Mouse (Mus musculus): ENCODE results near the gene Spi1.
"Not testable (repeated sequence)": the region's sequence is repeated elsewhere in the genome, so short reads cannot be mapped to it uniquely, and the experiment has no call there.

The Spi1 gene

GRCm38 (mm10) chr2:91090827-91091226, 8.6 kb downstream of the Spi1 start:
- DNase-seq (ENCODE audit: low read depth, low spot score), result no peak

GRCm38 (mm10) chr2:91096524-91096923, 14.3 kb downstream of the Spi1 start:
- DNase-seq (ENCODE audit: low read depth, low spot score), result no peak

GRCm38 (mm10) chr2:91097015-91097414, 14.8 kb downstream of the Spi1 start:
- no peak for DNase-seq (ENCODE audit: low read depth, low spot score)

DNA sequence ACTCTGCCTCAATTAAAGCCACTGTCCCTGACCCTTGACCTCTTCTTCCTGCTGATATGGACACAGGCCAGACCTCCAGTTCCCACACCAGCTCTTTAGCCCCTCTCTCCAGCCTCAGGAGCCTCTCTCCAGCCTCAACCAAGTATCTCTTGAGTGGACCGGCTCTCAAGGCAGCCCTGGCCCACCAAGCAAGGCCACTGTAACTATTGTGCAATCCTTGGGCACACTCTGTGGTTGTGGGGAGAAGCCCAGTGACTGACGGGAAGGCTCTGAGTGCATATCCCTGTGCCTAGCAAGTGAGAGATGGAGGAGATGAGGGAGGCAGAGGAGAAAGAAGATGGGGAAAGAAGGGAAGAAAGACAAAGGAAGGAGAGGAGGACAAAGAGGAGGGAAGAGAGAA, 16.0 kb downstream of the Spi1 start:
- DNase-seq (ENCODE audit: low read depth, low spot score), result no peak

- DNase-seq (ENCODE audit: low read depth, low spot score), result peak; percentile 91
Observed at GRCm38 (mm10) chr2:91101124-91101740, 19.0 kb downstream of the Spi1 start.

DNA sequence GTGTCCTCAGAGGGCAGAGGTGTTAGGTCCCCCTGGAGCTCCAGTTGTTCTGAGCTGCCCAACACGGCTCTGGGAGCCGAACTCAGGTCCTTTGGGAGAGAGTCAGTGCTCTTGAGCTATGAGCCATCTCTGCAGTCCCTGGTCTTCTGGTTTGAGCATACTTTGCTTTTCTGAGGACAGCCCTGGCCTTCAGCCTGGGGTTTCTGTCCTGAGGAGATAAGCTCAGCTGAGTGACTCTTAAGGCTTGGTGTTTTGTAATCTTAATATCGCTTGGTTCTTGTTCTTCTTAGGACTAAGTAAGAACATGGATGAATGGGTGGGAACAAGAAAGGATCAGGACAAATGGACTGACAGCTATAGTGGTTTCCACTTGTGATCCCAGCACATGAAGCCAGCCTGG, 26.0 kb downstream of the Spi1 start:
- DNase-seq (ENCODE audit: low read depth, low spot score), result no peak

GRCm38 (mm10) chr2:91109241-91109640, 27.1 kb downstream of the Spi1 start:
- DNase-seq (ENCODE audit: low read depth, low spot score), result no peak

- DNase-seq (ENCODE audit: low read depth, low spot score), result no peak
Observed at GRCm38 (mm10) chr2:91109807-91110385, 27.7 kb downstream of the Spi1 start.

- DNase-seq (ENCODE audit: low read depth, low spot score), result peak; percentile 87
Observed at GRCm38 (mm10) chr2:91110429-91110828, 28.2 kb downstream of the Spi1 start.

GRCm38 (mm10) chr2:91111832-91112231, 29.6 kb downstream of the Spi1 start:
- DNase-seq (ENCODE audit: low read depth, low spot score), result not testable (repeated sequence)

GRCm38 (mm10) chr2:91112491-91112890, 30.3 kb downstream of the Spi1 start:
- peak; percentile 97 for DNase-seq (ENCODE audit: low read depth, low spot score)

- DNase-seq (ENCODE audit: low read depth, low spot score), result no peak
Observed at GRCm38 (mm10) chr2:91113334-91113733, 31.1 kb downstream of the Spi1 start.

- DNase-seq (ENCODE audit: low read depth, low spot score), result no peak
Observed at GRCm38 (mm10) chr2:91113852-91114251, 31.7 kb downstream of the Spi1 start.

DNA sequence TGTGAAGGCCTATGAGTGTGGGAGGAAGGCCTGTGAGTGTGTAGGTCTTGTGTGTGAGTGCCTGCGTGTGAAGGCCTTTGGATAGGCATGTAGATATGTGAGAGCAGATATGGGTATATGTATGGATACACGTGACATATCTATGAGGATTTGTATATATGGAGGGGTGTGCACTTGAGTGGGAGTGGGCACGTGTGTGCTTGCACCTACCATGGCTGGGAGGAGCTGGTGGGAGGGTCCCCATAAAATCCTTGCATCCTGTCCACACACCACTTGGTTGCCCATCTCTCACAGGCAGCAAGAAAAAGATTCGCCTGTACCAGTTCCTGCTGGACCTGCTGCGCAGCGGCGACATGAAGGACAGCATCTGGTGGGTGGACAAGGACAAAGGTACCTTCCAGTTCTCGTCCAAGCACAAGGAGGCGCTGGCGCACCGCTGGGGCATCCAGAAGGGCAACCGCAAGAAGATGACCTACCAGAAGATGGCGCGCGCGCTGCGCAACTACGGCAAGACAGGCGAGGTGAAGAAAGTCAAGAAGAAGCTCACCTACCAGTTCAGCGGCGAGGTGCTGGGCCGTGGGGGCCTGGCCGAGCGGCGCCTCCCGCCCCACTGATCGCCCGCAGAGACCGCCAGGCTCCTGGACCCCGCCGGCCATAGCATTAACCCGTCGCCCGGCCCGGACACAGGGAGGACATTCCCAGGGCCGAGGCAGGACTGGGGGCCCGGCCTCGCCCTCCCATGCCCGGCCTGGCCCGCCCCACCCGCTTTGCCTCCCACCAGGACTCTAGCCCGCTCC, 32.8 kb downstream of the Spi1 start:
- peak; percentile 96 for DNase-seq (ENCODE audit: low read depth, low spot score)

DNA sequence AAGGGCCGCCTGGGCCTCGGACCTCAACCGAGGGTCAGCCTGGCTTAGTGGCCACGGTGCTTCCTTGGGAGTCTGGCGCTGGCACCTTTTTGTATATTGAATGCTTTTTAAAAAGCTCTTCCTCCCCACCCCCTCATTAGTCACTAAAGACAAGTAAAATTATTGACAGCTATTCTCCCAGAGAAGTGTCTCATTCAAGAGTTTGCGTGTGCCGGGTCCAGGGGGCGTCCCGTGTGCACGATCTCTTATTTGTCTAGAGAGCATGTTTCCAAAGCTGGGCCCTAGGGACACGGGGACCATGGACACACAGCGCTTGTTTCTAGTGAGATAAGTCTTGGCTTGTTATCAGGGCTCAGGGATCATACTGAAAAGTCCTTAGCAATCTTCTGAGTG, 33.4 kb downstream of the Spi1 start:
- DNase-seq (ENCODE audit: low read depth, low spot score), result no peak

DNA sequence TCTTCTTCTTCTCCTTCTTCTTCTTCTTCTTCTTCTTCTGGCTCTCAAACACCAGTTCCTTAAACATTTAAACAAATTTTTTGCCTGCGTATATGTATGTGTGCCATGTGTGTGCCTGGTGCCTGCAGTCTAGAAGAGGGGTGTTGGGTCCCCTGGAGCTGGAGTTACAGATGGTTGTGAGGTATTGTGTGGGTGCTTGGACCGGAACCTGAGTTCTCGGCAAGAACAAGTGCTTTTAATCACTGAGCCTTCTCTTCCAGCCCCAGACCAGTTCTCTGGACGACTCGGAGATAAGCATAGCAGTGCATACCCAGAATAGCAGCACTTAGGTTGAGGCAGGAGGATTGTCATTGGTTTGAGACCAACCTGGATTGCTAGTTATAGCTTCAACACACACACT, 34.7 kb downstream of the Spi1 start:
- DNase-seq (ENCODE audit: low read depth, low spot score), result no peak

GRCm38 (mm10) chr2:91117585-91118275, 35.5 kb downstream of the Spi1 start, which contains the start of gene Mybpc3:
TSS of gene Mybpc3 (plus strand) at chr2:91118144.
- DNase-seq (ENCODE audit: low read depth, low spot score), result no peak

DNA sequence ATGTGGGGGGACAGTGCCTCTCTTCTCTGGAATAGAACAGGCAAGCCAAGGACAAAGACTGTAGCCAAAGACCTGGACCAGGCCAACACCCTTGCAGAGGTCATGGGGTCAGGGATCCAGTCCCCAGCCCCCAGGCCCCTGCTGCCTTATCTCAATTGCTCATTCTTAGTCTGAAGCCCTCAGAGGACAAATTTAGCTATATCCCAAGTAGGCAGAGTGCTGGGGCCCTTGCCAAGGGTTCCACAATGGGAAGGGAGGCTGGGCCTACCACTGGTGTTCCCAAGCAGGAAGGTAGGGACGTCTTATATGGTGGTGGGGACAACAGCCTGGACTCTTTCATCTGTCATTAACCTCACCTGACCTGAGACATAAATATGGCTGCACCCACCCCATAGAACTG, 36.5 kb downstream of the Spi1 start:
- no peak for DNase-seq (ENCODE audit: low read depth, low spot score)

- no peak for DNase-seq (ENCODE audit: low read depth, low spot score)
Observed at GRCm38 (mm10) chr2:91119061-91119460, 36.9 kb downstream of the Spi1 start.

- no peak for DNase-seq (ENCODE audit: low read depth, low spot score)
Observed at GRCm38 (mm10) chr2:91119551-91119950, 37.4 kb downstream of the Spi1 start.

GRCm38 (mm10) chr2:91120261-91120671, 38.1 kb downstream of the Spi1 start:
- DNase-seq (ENCODE audit: low read depth, low spot score), result no peak

DNA sequence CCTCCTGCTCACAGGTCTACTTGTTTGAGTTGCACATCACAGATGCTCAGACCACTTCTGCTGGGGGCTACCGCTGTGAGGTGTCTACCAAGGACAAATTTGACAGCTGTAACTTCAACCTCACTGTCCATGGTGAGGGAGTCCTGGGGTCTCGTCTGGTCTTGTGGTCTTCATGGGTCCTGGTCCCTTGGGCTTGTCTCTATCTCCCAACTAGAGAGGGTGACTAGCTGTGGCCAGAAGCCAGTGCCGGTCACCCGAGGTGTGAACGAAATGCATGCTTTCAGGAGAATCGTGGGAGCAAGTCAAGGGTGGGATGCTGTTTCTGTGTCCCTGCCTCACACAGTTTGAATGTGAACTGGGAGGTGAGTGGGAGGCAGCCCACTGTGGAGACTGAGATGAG, 38.8 kb downstream of the Spi1 start:
- DNase-seq (ENCODE audit: low read depth, low spot score), result no peak

Data from ZHBTc4 (cell line).